Mouse (Mus musculus) lung, adult 2 months (tissue): ENCODE data around the gene Mtm1. TPM values are rescaled to one million over a fixed set of nuclear protein-coding genes. Genes with fewer than 3 reads are reported as not detected.
A peak's percentile ranks its signal among the peaks of the same experiment; 100 is the strongest.

Experiments used
- DNase-seq: peaks from one replicate; pipeline ENCODE4 v3.0.0; 2022
- H3K4me1 ChIP-seq: fragments of 200-500 bp; 2 replicates; pipeline ENCODE4 v1.6.1; 2011; ENCODE audit warnings: low read length; ENCODE audit not compliant: control insufficient read depth, insufficient read depth
- H3K4me3 ChIP-seq: fragments of 200-500 bp; replicated peaks from 2 replicates; pipeline ENCODE3; 2011; ENCODE audit warnings: low read depth, mild to moderate bottlenecking, control low read depth, low read length; ENCODE audit errors: extremely low read depth
- CTCF ChIP-seq: fragments of 200-500 bp; IDR thresholded peaks from 2 replicates; pipeline ENCODE4 v1.5.1; 2011; ENCODE audit warnings: mild to moderate bottlenecking, low read length, control low read depth; ENCODE audit not compliant: insufficient read depth
- POLR2A ChIP-seq: fragments of 200-500 bp; IDR thresholded peaks from 2 replicates; pipeline ENCODE4 v1.6.1; 2011; ENCODE audit warnings: low read depth, mild to moderate bottlenecking, control low read depth, low read length, borderline replicate concordance; ENCODE audit errors: extremely low read depth
- WGBS: fragments of 180-500 bp; shearing (Covaris S2); methylation state at CpG from one replicate; pipeline ENCODE4 v1.1.7; 2018; 5-methylcytosine and 5-hydroxymethylcytosine counted together
- polyA plus RNA-seq: library from polyadenylated mRNA; depleted of rRNA; stranded (reverse); fragments of >200 nt; gene quantifications from 2 replicates; pipeline ENCODE4 v1.2.3, GENCODE M21; 2012; rRNA removed

The Mtm1 gene
- 2.5 and 4.2 TPM in 2 replicates for polyA plus RNA-seq

- TF ChIP-seq CTCF, result no peak
- DNase-seq, result no peak
- 87% methylated on average over 1 of the region's 1 CpGs for WGBS
- H3K4me3 ChIP-seq, result no peak within 1 kb of the TSS
- no peaks in the 10 kb centered on the region for H3K4me1 ChIP-seq
These were observed at the start of gene Mtm1 for GRCm38 (mm10) chrX:71210467-71210866. Gene Mtm1, plus strand, starts transcription at chrX:71210767.

- TF ChIP-seq POLR2A, result no peak
- TF ChIP-seq CTCF, result no peak
- DNase-seq, result no peak
- 82% methylated on average over 3 of the region's 3 CpGs for WGBS
- Histone ChIP-seq H3K4me1 (no peaks in the 10 kb centered on the region), H3K4me3 (no peak overlapping the region)
These were observed 29.0 kb upstream of the Mtm1 start for GRCm38 (mm10) chrX:71181526-71181925.

GRCm38 (mm10) chrX:71183671-71184070 is 26.9 kb upstream of the Mtm1 start:
- DNase-seq, result no peak
- Histone ChIP-seq H3K4me3 (no peak overlapping the region), H3K4me1 (no peaks in the 10 kb centered on the region)
- TF ChIP-seq CTCF (no peak), POLR2A (no peak)
- WGBS, result 61% methylated on average over 4 of the region's 4 CpGs

- WGBS, result 50% methylated on average over 1 of the region's 1 CpGs
- no peaks in the 10 kb centered on the region for H3K4me1 ChIP-seq
- no peak overlapping the region for H3K4me3 ChIP-seq
- DNase-seq, result no peak
- no peak for TF ChIP-seq POLR2A
- TF ChIP-seq CTCF, result no peak
These were observed 24.2 kb upstream of the Mtm1 start for GRCm38 (mm10) chrX:71186396-71186795.

- DNase-seq, result no peak
- WGBS, result 65% methylated on average over 2 of the region's 2 CpGs
- TF ChIP-seq POLR2A (no peak), CTCF (no peak)
- no peak overlapping the region for H3K4me3 ChIP-seq
- no peaks in the 10 kb centered on the region for H3K4me1 ChIP-seq
These were observed 5.8 kb upstream of the Mtm1 start for GRCm38 (mm10) chrX:71204776-71205175.

GRCm38 (mm10) chrX:71205821-71206542 is 4.6 kb upstream of the Mtm1 start:
- WGBS, result 89% methylated on average over 1 of the region's 1 CpGs
- Histone ChIP-seq H3K4me1 (no peaks in the 10 kb centered on the region), H3K4me3 (no peak overlapping the region)
- TF ChIP-seq POLR2A, result no peak
- no peak for DNase-seq

GRCm38 (mm10) chrX:71206595-71206994 is 4.0 kb upstream of the Mtm1 start:
- TF ChIP-seq CTCF, result no peak
- no peak for TF ChIP-seq POLR2A
- whole genome bisulfite sequencing, result 57% methylated on average over 1 of the region's 1 CpGs
- Histone ChIP-seq H3K4me3 (no peak overlapping the region), H3K4me1 (no peaks in the 10 kb centered on the region)
- no peak for DNase-seq

GRCm38 (mm10) chrX:71212911-71213310 is 2.3 kb downstream of the Mtm1 start:
- no peak for TF ChIP-seq CTCF
- TF ChIP-seq POLR2A, result no peak
- WGBS, result 72% methylated on average over 4 of the region's 4 CpGs
- Histone ChIP-seq H3K4me3 (no peak overlapping the region), H3K4me1 (peaks cover 2% of the 10 kb centered on the region; the same call in 1 of the 2 replicates)
- no peak for DNase-seq

- peak; percentile 82 for DNase-seq
- H3K4me1 ChIP-seq, result peaks cover 2% of the 10 kb centered on the region; the same call in 1 of the 2 replicates
- WGBS, result 29% methylated on average over 20 of the region's 20 CpGs
- peak overlapping the region; percentile 93 for H3K4me3 ChIP-seq
- TF ChIP-seq CTCF (no peak), POLR2A (peak; percentile 39; the same call in 1 of the 2 replicates)
These were observed 4.0 kb downstream of the Mtm1 start for GRCm38 (mm10) chrX:71214441-71215112.
